Mouse (Mus musculus) MEL (cell line): ENCODE results near the gene Impad1. TPM values are rescaled to one million over a fixed set of nuclear protein-coding genes. Genes with fewer than 3 reads are reported as not detected.
A peak's percentile ranks its signal among the peaks of the same experiment; 100 is the strongest.

ENCODE experiments used
- DNase-seq: peaks from one replicate; pipeline ENCODE4 v3.0.0; 2011; ENCODE audit warnings: low read depth, low spot score
- H3K27ac ChIP-seq: 2 replicates; pipeline ENCODE4 v1.5.1; 2012; ENCODE audit warnings: low read depth, mild to moderate bottlenecking, control low read depth, low read length, moderate library complexity; ENCODE audit not compliant: control insufficient read depth
- H3K27me3 ChIP-seq, 2 experiments: fragments of 150-350 bp in 1 of 2; sonication (generic) in 1 of 2; 2 replicates each; pipeline ENCODE4 v1.6.1; 2012; ENCODE audit warnings: low read length in 2 of 2, mild to moderate bottlenecking in 2 of 2, improper control_type of control experiment in 1 of 2, moderate library complexity in 1 of 2; ENCODE audit not compliant: insufficient read depth in 2 of 2, control insufficient read depth in 1 of 2
- H3K36me3 ChIP-seq, 2 experiments: 2 replicates each; pipeline ENCODE4 v1.6.1; 2012 to 2014; ENCODE audit warnings: low read length in 2 of 2, improper control_type of control experiment in 1 of 2, inconsistent platforms in 1 of 2, mild to moderate bottlenecking in 1 of 2; ENCODE audit not compliant: insufficient read depth in 2 of 2, control insufficient read depth in 1 of 2
- H3K4me1 ChIP-seq, 2 experiments: fragments of 150-350 bp in 1 of 2; sonication (generic) in 1 of 2; 2 replicates each; pipeline ENCODE4 v1.6.1; 2012; ENCODE audit warnings: low read length in 2 of 2, improper control_type of control experiment in 1 of 2, mild to moderate bottlenecking in 1 of 2; ENCODE audit not compliant: insufficient read depth in 2 of 2, control insufficient read depth in 1 of 2
- H3K4me3 ChIP-seq, 2 experiments: fragments of 150-350 bp in 1 of 2; sonication (generic) in 1 of 2; 2 replicates each; pipeline ENCODE4 v1.5.1; 2012; ENCODE audit warnings: low read depth in 2 of 2, low read length in 2 of 2, mild to moderate bottlenecking in 2 of 2, moderate library complexity in 2 of 2, control low read depth in 1 of 2, improper control_type of control experiment in 1 of 2; ENCODE audit not compliant: control insufficient read depth in 1 of 2, insufficient read depth in 1 of 2
- H3K79me2 ChIP-seq: 2 replicates; pipeline ENCODE4 v1.6.1; 2012; ENCODE audit warnings: mild to moderate bottlenecking, low read length, moderate library complexity; ENCODE audit not compliant: control insufficient read depth, poor library complexity, insufficient read depth
- H3K9ac ChIP-seq: 2 replicates; pipeline ENCODE4 v1.6.1; 2012; ENCODE audit warnings: low read depth, mild to moderate bottlenecking, control low read depth, low read length, moderate library complexity; ENCODE audit not compliant: control insufficient read depth, poor library complexity, severe bottlenecking
- H3K9me3 ChIP-seq: fragments of 150-350 bp; sonication (generic); replicated peaks from 2 replicates; pipeline ENCODE4 v1.6.1; 2012; ENCODE audit warnings: mild to moderate bottlenecking, low read length, improper control_type of control experiment, moderate library complexity; ENCODE audit not compliant: insufficient read depth
- BHLHE40 ChIP-seq: IDR thresholded peaks from 2 replicates; pipeline ENCODE4 v1.6.1; 2012; ENCODE audit warnings: low read depth, mild to moderate bottlenecking, inconsistent platforms, low read length, improper control_type of control experiment, borderline replicate concordance
- CHD2 ChIP-seq: IDR thresholded peaks from 2 replicates; pipeline ENCODE4 v1.6.1; 2011; ENCODE audit warnings: low read length, improper control_type of control experiment
- CTCF ChIP-seq, 3 experiments: IDR thresholded peaks in 2 of 3; conservative IDR thresholded peaks in 1 of 3; 2 replicates each; pipeline ENCODE4 v1.5.1; 2011 to 2012; ENCODE audit warnings: low read length in 3 of 3, low read depth in 2 of 3, mild to moderate bottlenecking in 2 of 3, improper control_type of control experiment in 1 of 3, inconsistent platforms in 1 of 3, mixed read lengths in 1 of 3, moderate library complexity in 1 of 3; ENCODE audit not compliant: control insufficient read depth in 1 of 3, insufficient read depth in 1 of 3, poor library complexity in 1 of 3, severe bottlenecking in 1 of 3
- E2F4 ChIP-seq: IDR thresholded peaks from 2 replicates; pipeline ENCODE4 v1.6.1; 2011; ENCODE audit warnings: low read depth, low read length, improper control_type of control experiment, borderline replicate concordance
- EP300 ChIP-seq, 2 experiments: IDR thresholded peaks; 2 replicates each; pipeline ENCODE4 v1.6.1; 2011; ENCODE audit warnings: improper control_type of control experiment in 2 of 2, low read length in 2 of 2, low read depth in 1 of 2, mild to moderate bottlenecking in 1 of 2
- GABPA ChIP-seq: IDR thresholded peaks from 2 replicates; pipeline ENCODE4 v1.6.1; 2012; ENCODE audit warnings: low read depth, mild to moderate bottlenecking, inconsistent platforms, low read length, improper control_type of control experiment, moderate library complexity
- GATA1 ChIP-seq: IDR thresholded peaks from 2 replicates; pipeline ENCODE4 v1.6.1; 2011; ENCODE audit warnings: low read depth, low read length, improper control_type of control experiment
- HCFC1 ChIP-seq: IDR thresholded peaks from 2 replicates; pipeline ENCODE4 v1.6.1; 2012; ENCODE audit warnings: low read depth, mild to moderate bottlenecking, inconsistent platforms, low read length, improper control_type of control experiment, moderate library complexity
- KAT2A ChIP-seq: conservative IDR thresholded peaks from 2 replicates; pipeline ENCODE4 v1.6.1; 2012; ENCODE audit warnings: low read depth, low read length, improper control_type of control experiment, inconsistent platforms
- MAZ ChIP-seq: IDR thresholded peaks from 2 replicates; pipeline ENCODE4 v1.6.1; 2012; ENCODE audit warnings: low read depth, mild to moderate bottlenecking, inconsistent platforms, low read length, improper control_type of control experiment
- MEF2A ChIP-seq: IDR thresholded peaks from 2 replicates; pipeline ENCODE4 v1.6.1; 2014; ENCODE audit warnings: low read depth, mild to moderate bottlenecking, inconsistent platforms, low read length, improper control_type of control experiment; ENCODE audit not compliant: poor library complexity, insufficient replicate concordance, severe bottlenecking; ENCODE audit errors: extremely low read depth
- MYC ChIP-seq: IDR thresholded peaks from 2 replicates; pipeline ENCODE4 v1.6.1; 2011; ENCODE audit warnings: low read depth, mild to moderate bottlenecking, low read length, improper control_type of control experiment, moderate library complexity
- NELFE ChIP-seq: IDR thresholded peaks from 2 replicates; pipeline ENCODE4 v1.6.1; 2011; ENCODE audit warnings: low read depth, low read length, improper control_type of control experiment
- NRF1 ChIP-seq: IDR thresholded peaks from 2 replicates; pipeline ENCODE4 v1.6.1; 2014; ENCODE audit warnings: low read depth, mild to moderate bottlenecking, inconsistent platforms, low read length, improper control_type of control experiment, moderate library complexity; ENCODE audit not compliant: poor library complexity, insufficient read depth, severe bottlenecking
- POLR2AphosphoS5 ChIP-seq: IDR thresholded peaks from 2 replicates; pipeline ENCODE4 v1.6.1; 2012; ENCODE audit warnings: low read depth, borderline replicate concordance, mild to moderate bottlenecking, inconsistent platforms, low read length, moderate library complexity, mixed read lengths
- RAD21 ChIP-seq: IDR thresholded peaks from 2 replicates; pipeline ENCODE4 v1.6.1; 2011; ENCODE audit warnings: mild to moderate bottlenecking, low read depth, low read length, improper control_type of control experiment
- SIN3A ChIP-seq: IDR thresholded peaks from 2 replicates; pipeline ENCODE4 v1.6.1; 2012; ENCODE audit warnings: low read length, improper control_type of control experiment, inconsistent platforms
- SMC3 ChIP-seq: IDR thresholded peaks from 2 replicates; pipeline ENCODE4 v1.6.1; 2011; ENCODE audit warnings: low read depth, low read length, improper control_type of control experiment
- TCF12 ChIP-seq: IDR thresholded peaks from 2 replicates; pipeline ENCODE4 v1.6.1; 2014; ENCODE audit warnings: low read depth, mild to moderate bottlenecking, inconsistent platforms, low read length, improper control_type of control experiment, moderate library complexity
- ZC3H11A ChIP-seq: IDR thresholded peaks from 2 replicates; pipeline ENCODE4 v1.6.1; 2012; ENCODE audit warnings: low read depth, mild to moderate bottlenecking, inconsistent platforms, low read length, improper control_type of control experiment
- ZKSCAN1 ChIP-seq: IDR thresholded peaks from 2 replicates; pipeline ENCODE4 v1.6.1; 2012; ENCODE audit warnings: low read depth, mild to moderate bottlenecking, inconsistent platforms, low read length, improper control_type of control experiment, moderate library complexity
- ZNF384 ChIP-seq: IDR thresholded peaks from 2 replicates; pipeline ENCODE4 v1.6.1; 2012; ENCODE audit warnings: low read depth, mild to moderate bottlenecking, inconsistent platforms, low read length, improper control_type of control experiment
- polyA plus RNA-seq, 2 experiments: library from polyadenylated mRNA; stranded (reverse) in 1 of 2; unstranded in 1 of 2; fragments of >175 nt in 1 of 2; fragments of >200 nt in 1 of 2; gene quantifications; 2 replicates each; pipeline versions ENCODE4 v1.2.1 to v1.2.4; 2012; ENCODE audit warnings: low replicate concordance in 2 of 2, low read depth in 1 of 2; ENCODE audit not compliant: insufficient read length in 2 of 2, insufficient read depth in 1 of 2, missing spikeins in 1 of 2
- total RNA-seq: library from RNA; depleted of rRNA; stranded (reverse); fragments of 300-350 nt; gene quantifications from 2 replicates; pipeline ENCODE4 v1.2.3, GENCODE M21; 2012

Gene Impad1
- total and polyA plus RNA-seq, 3 experiments, result 13.3 to 44.2 (median 21.2) TPM

GRCm38 (mm10) chr4:4723821-4724220 is 69.3 kb downstream of the Impad1 start (continued):
- no peak for TF ChIP-seq CTCF (IDR thresholded peaks at IDR 0.05 in 2 of 3, conservative IDR thresholded peaks at IDR 0.05 in 1 of 3; ENCODE audit: control insufficient read depth in 1 of 3, insufficient read depth in 1 of 3, low read depth in 2 of 3, low read length in 3 of 3, poor library complexity in 1 of 3, severe bottlenecking in 1 of 3)
- no peak for TF ChIP-seq MAZ

GRCm38 (mm10) chr4:4722081-4722480 is 71.1 kb downstream of the Impad1 start:
- no peaks in the 10 kb centered on the region for H3K36me3 ChIP-seq
- no peak overlapping the region for H3K27ac ChIP-seq
- H3K4me1 ChIP-seq, result no peaks in the 10 kb centered on the region
- peaks cover 0 to 2% of the 10 kb centered on the region in 2 experiments; a peak in 1 of 4 replicates for H3K27me3 ChIP-seq
- H3K4me3 ChIP-seq, result no peak overlapping the region
- H3K79me2 ChIP-seq, result no peaks in the 10 kb centered on the region
- no peak for DNase-seq
- H3K9me3 ChIP-seq, result no peaks in the 10 kb centered on the region
- TF ChIP-seq EP300 (IDR thresholded peaks at IDR 0.05; ENCODE audit: low read depth in 1 of 2, low read length in 2 of 2) (no peak), ZC3H11A (no peak), CTCF (IDR thresholded peaks at IDR 0.05 in 2 of 3, conservative IDR thresholded peaks at IDR 0.05 in 1 of 3; ENCODE audit: control insufficient read depth in 1 of 3, insufficient read depth in 1 of 3, low read depth in 2 of 3, low read length in 3 of 3, poor library complexity in 1 of 3, severe bottlenecking in 1 of 3) (peak in 1 of 3 experiments; percentile 7; a peak in 1 of 6 replicates), SIN3A (no peak), GABPA (no peak), RAD21 (peak; percentile 14)
- H3K9ac ChIP-seq, result no peak overlapping the region

- no peak overlapping the region for H3K27ac ChIP-seq
- no peaks in the 10 kb centered on the region for H3K27me3 ChIP-seq
- H3K79me2 ChIP-seq, result no peaks in the 10 kb centered on the region
- no peak for TF ChIP-seq MAZ
- no peak for TF ChIP-seq NRF1
- no peak for TF ChIP-seq MEF2A
- TF ChIP-seq GATA1, result no peak
- TF ChIP-seq ZNF384, result no peak
- no peak for TF ChIP-seq ZKSCAN1
- TF ChIP-seq HCFC1, result no peak
- TF ChIP-seq E2F4, result no peak
- no peak for TF ChIP-seq MYC
- TF ChIP-seq CHD2, result no peak
- TF ChIP-seq NELFE, result no peak
- no peak for TF ChIP-seq TCF12
- TF ChIP-seq ZC3H11A, result no peak
- no peak for TF ChIP-seq KAT2A
- TF ChIP-seq BHLHE40, result no peak
- no peak for TF ChIP-seq SMC3
- no peak for TF ChIP-seq POLR2AphosphoS5
- H3K36me3 ChIP-seq, result no peaks in the 10 kb centered on the region
- no peaks in the 10 kb centered on the region for H3K4me1 ChIP-seq
- no peak for DNase-seq
- no peak overlapping the region for H3K4me3 ChIP-seq
- no peak overlapping the region for H3K9ac ChIP-seq
- no peaks in the 10 kb centered on the region for H3K9me3 ChIP-seq
These were observed 75.3 kb downstream of the Impad1 start for GRCm38 (mm10) chr4:4717763-4718347.
